In genomic region chr1:191445401-191445800, GRCm38 (mm10) we compare ENCODE assay signal across 11 mouse cellular contexts. TPM values are rescaled to one million over a fixed set of nuclear protein-coding genes. Genes with fewer than 3 reads are reported as not detected.
DNase-seq lines count a peak whose midpoint lies in the region; ATAC-seq lines count a peak whose summit lies in the region.
"Had no signal": no experiment of that assay in that cellular context is flagged by ENCODE, and none has a peak within 500 bp of the region (broad histone marks: within the 10 kb centered on the region; RNA-seq: fewer than 3 reads in every experiment).

No protein-coding gene starts in this region.

- no peak overlapping the region for H3K9ac ChIP-seq in midbrain, embryonic 13.5 days (replicated peaks)
- H3K9ac ChIP-seq in midbrain, embryonic 11.5 days (ENCODE audit: low read length) = no peak overlapping the region

- WGBS in midbrain, embryonic 13.5 days = 90% methylated on average over 12 of the region's 12 CpGs
- WGBS in midbrain, embryonic 11.5 days = 91% methylated on average over 12 of the region's 12 CpGs

- no peaks in the 10 kb centered on the region for H3K36me3 ChIP-seq in midbrain, embryonic 13.5 days
- no peaks in the 10 kb centered on the region for H3K36me3 ChIP-seq in midbrain, embryonic 11.5 days (ENCODE audit: control insufficient read depth, insufficient read depth, low read length)

- no peak overlapping the region for H3K4me3 ChIP-seq in brown adipose tissue, adult 24 weeks (ENCODE audit: insufficient read depth, low read depth, low read length)
- no peak overlapping the region for H3K4me3 ChIP-seq in midbrain, embryonic 13.5 days (replicated peaks)
- H3K4me3 ChIP-seq in midbrain, embryonic 11.5 days (ENCODE audit: low read depth, low read length) = no peak overlapping the region
- H3K4me3 ChIP-seq: myocyte had no signal

- H3K27ac ChIP-seq in brown adipose tissue, adult 24 weeks (replicated peaks; ENCODE audit: low read depth, low read length) = peak overlapping the region; percentile 96
- H3K27ac ChIP-seq in midbrain, embryonic 13.5 days = no peak overlapping the region
- H3K27ac ChIP-seq in midbrain, embryonic 11.5 days (ENCODE audit: low read depth, low read length) = no peak overlapping the region

- no peaks in the 10 kb centered on the region for H3K27me3 ChIP-seq in midbrain, embryonic 13.5 days
- H3K27me3 ChIP-seq in midbrain, embryonic 11.5 days (ENCODE audit: control insufficient read depth, insufficient read depth, low read length) = no peaks in the 10 kb centered on the region

- peak; percentile 40 to 54 for DNase-seq in lung, adult 18-20 months
- no peak for DNase-seq in lung, postnatal 10 days
- peak; percentile 55 for DNase-seq in kidney, postnatal 14 days
- peak; percentile 67 for DNase-seq in naive thymus-derived CD4-positive, alpha-beta T cell, adult 2 months (ENCODE audit: low read depth)
- DNase-seq in midbrain, embryonic 11.5 days (ENCODE audit: low spot score, missing footprints) = no peak
- DNase-seq in heart, adult 9 months (ENCODE audit: low spot score in 2 of 2) = no peak
- DNase-seq: cerebellum, adult 8-10 months; heart, postnatal 14 days had no signal

- H3K4me2 ChIP-seq in midbrain, embryonic 13.5 days (replicated peaks) = no peak overlapping the region
- H3K4me2 ChIP-seq in midbrain, embryonic 11.5 days = no peak overlapping the region

- no peaks in the 10 kb centered on the region for H3K9me3 ChIP-seq in midbrain, embryonic 13.5 days
- H3K9me3 ChIP-seq in midbrain, embryonic 11.5 days (ENCODE audit: control insufficient read depth, low read length) = no peaks in the 10 kb centered on the region

- H3K4me1 ChIP-seq in brown adipose tissue, adult 24 weeks (ENCODE audit: control insufficient read depth, insufficient read depth, insufficient read length, low read length) = peaks cover 17% of the 10 kb centered on the region
- no peaks in the 10 kb centered on the region for H3K4me1 ChIP-seq in midbrain, embryonic 13.5 days (replicated peaks)
- no peaks in the 10 kb centered on the region for H3K4me1 ChIP-seq in midbrain, embryonic 11.5 days (ENCODE audit: control insufficient read depth, insufficient read depth, low read length)

- ATAC-seq in midbrain, embryonic 13.5 days = no peak
- no peak for ATAC-seq in midbrain, embryonic 11.5 days (ENCODE audit: low FRiP score)

RNA-seq across cellular contexts. Expression of gene Ppp2r5a, which starts 42.3 kb away (rescaled TPM):
- polyA plus RNA-seq in brown adipose tissue, adult 24 weeks (2012; ENCODE audit: insufficient read depth, insufficient read length, missing spikeins) = 895 and 923 TPM in 2 replicates
- polyA plus RNA-seq in midbrain, embryonic 13.5 days (2015; fragmentation: Nextera tagmentation; extraction: Ambion mirVana) = 6.3 and 7.3 TPM in 2 replicates
- polyA plus RNA-seq in midbrain, embryonic 11.5 days (2014; fragmentation: Nextera tagmentation; extraction: Ambion mirVana) = 14.8 and 19.2 TPM in 2 replicates

Comparison
In these comparisons a context has a peak if more than half of its experiments do, and no peak if none do; other contexts are left out.
1. DNase-seq: peak in lung, adult 18-20 months (2 of 2), kidney, postnatal 14 days (single experiment) and naive thymus-derived CD4-positive, alpha-beta T cell, adult 2 months (single experiment); none in lung, postnatal 10 days (single experiment), midbrain, embryonic 11.5 days (single experiment) and heart, adult 9 months (0 of 2).
2. RNA of gene Ppp2r5a, which starts 42.3 kb away (polyA plus RNA-seq): 895 to 923 TPM in brown adipose tissue, adult 24 weeks; 14.8 to 19.2 TPM in midbrain, embryonic 11.5 days and 6.3 to 7.3 TPM in midbrain, embryonic 13.5 days; every median in the first group is over 10 times any median in the second.